Mouse (Mus musculus): Measurements from ENCODE around the gene Ampd2. TPM values are rescaled to one million over a fixed set of nuclear protein-coding genes. Genes with fewer than 3 reads are reported as not detected.

Gene Ampd2
- polyA plus RNA-seq, 3 experiments from 2014 or later: 15.6 to 26.4 (median 18.1) TPM

DNA sequence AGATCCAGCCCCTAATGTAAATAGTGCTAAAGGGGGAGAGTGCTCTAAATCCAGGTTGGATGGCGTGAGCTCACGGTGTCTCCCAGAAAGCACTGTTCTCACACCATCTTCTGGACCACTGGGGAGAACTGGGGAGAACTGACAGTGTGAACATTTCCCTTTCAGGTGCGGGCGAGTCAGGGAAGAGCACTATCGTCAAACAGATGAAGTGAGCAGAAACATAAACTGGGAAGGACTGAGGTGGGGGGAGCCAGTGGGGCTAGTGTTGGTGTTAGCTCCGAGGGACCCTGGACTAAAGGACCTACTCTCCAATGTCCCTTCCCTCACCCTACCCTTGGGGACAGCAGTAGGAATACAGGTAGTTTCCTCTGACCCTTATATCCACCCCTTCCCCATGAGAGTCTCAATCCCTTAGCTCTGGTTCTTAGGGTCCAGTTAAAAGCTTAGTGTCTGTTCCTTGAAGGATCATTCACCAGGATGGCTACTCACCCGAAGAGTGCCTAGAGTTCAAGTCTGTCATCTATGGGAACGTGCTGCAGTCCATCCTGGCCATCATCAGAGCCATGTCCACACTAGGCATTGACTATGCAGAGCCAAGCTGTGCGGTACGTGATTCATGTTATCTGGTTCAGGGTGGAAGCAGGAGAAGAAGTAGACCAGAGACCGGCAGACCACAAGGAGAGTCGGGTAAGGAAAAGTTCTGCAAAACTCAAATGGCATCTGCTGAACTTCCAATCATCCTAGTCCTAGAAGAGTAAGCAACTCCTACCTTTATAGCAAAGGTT lies 8.7 kb upstream of the Ampd2 start:
- ATAC-seq: no peak

- no peak for ATAC-seq
Observed at GRCm38 (mm10) chr3:108094146-108094545, 7.7 kb upstream of the Ampd2 start.

DNA sequence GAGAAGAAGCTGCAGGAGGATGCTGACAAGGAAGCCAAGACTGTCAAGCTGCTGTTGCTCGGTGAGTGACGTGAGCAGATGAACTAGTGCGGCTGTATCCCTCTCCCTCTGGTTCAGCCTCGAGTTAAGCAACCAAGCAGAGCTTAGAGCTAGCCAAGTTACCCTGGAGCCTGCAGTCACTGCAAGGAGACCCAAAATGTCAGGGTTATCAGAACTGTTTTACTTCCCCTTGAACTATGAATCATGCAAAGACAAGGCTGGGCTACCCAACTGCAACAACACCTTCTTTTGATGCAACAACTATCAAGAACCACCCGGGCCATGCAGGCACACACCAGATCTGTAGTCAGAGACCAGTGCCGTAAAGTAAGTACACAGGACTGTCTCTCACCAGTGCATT lies 6.9 kb upstream of the Ampd2 start:
- ATAC-seq: no peak

- no peak for ATAC-seq
Observed at GRCm38 (mm10) chr3:108092536-108093115, 6.2 kb upstream of the Ampd2 start, which contains the start of gene Gnat2. Gene Gnat2 (plus strand): TSS chr3:108092789.

GRCm38 (mm10) chr3:108092030-108092429 lies 5.6 kb upstream of the Ampd2 start:
- no peak for ATAC-seq

GRCm38 (mm10) chr3:108090561-108090960 lies 4.1 kb upstream of the Ampd2 start:
- no peak for ATAC-seq

DNA sequence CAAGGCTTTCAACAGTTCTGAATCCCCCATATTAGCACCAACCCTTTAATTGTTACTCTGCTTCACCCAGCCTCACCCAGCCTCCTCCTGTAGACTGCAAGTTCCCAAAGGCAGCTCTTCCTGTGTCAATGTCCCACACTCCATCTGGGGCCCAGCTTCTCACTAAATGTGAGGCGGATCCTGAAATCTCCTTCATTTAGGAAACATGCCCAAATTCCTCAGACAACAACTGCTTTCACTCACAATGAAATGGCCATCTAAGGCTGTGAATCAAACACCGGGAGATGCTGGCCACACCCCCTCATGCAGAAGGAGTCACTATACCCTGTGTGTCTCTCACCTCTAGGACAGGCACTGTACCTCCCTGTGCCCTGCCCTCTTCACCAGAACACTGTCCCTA lies 3.5 kb upstream of the Ampd2 start:
- no peak for ATAC-seq

DNA sequence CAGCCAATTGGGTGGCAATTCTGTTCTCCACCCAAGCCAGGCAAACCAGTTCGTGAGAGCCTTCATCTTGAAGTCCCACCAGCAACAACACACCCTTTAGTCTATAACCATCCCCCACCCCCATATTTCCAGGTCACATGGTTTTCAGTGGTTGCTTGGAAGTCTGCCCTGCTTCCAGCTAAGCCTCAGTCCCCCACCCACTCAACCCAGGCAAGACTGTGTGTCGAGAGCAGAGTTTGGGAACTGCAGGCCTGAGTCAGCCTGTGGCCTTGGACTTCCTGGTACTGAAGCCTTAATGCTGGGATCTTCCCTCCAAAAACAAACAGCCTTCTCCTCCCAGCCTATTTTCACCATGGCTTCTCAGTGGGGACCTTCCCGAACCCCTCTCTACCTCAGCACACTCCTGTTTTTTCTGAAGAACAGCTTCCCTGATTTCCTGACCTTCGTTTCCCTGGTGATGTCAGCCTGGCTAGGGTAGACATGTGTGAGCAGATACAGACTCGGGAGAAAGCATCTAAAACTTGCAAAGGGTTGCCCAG lies 2.5 kb upstream of the Ampd2 start:
- ATAC-seq: no peak

- ATAC-seq: no peak
Observed at GRCm38 (mm10) chr3:108087329-108087728, 878 bp upstream of the Ampd2 start.

DNA sequence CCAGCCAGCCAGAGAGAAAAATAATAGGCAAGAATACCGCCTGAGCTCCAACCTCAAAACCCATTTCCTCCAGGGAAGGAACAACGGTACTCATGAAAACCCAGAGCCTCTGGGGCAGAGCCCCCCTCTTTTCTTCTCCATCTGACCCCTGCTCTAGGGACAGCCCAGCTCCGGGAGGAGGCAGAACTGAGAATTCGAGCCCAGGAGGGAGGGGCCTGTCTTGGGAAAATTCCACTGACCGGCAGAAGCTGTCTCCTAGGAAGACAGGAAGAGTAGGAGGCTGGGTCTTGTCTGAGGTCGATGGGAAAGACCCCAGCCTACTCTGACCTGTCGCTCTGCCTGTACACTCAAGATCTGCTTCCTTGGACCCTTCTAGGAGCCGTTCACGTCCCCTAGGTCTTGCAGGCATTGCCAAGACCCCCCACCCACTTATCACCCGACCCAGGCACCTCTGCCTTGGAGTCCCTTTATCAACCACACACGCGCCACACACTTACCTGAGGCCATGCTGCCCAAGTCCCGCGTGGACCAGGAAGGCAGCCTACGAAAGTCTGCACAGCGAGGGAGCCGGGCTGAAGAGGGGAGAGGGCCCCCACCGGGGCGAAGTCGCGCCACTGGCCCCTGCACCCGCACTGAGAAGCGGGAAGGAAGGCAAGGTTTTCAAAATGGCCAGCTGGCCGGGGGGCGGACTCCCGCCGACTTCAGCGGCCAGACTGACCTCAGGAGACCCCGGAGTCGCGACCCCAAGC lies 556 bp downstream of the Ampd2 start:
- peak; percentile 10 for ATAC-seq

GRCm38 (mm10) chr3:108085281-108085720 lies 1.1 kb downstream of the Ampd2 start:
- ATAC-seq: peak; percentile 96

- ATAC-seq: no peak
Observed at GRCm38 (mm10) chr3:108084767-108085270, 1.6 kb downstream of the Ampd2 start.

DNA sequence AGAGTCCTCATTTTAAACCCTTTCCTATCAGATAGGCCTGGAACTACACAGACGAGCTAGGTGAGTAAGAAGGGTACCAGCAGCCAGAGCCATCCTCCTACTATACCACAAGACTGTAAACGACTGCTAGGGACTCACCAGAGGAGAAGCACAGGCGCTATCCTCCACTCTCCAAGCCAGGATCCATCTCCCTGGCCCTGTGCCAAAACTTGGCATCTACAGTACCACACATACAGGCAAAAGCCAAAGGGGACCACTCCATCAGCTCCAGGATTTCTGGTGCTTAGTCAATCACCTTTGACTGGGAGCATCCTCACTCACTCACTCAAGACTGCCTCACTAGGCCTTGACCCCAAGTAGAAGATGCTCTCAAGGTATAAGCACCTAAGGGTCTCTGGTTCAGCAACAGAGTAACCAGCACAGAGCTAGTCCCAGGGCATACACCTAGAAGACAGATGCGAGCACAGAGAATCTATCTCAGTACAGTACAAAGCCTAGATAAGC lies 2.5 kb downstream of the Ampd2 start:
- no peak for ATAC-seq

- no peak for ATAC-seq
Observed at GRCm38 (mm10) chr3:108083161-108083560, 3.3 kb downstream of the Ampd2 start.

DNA sequence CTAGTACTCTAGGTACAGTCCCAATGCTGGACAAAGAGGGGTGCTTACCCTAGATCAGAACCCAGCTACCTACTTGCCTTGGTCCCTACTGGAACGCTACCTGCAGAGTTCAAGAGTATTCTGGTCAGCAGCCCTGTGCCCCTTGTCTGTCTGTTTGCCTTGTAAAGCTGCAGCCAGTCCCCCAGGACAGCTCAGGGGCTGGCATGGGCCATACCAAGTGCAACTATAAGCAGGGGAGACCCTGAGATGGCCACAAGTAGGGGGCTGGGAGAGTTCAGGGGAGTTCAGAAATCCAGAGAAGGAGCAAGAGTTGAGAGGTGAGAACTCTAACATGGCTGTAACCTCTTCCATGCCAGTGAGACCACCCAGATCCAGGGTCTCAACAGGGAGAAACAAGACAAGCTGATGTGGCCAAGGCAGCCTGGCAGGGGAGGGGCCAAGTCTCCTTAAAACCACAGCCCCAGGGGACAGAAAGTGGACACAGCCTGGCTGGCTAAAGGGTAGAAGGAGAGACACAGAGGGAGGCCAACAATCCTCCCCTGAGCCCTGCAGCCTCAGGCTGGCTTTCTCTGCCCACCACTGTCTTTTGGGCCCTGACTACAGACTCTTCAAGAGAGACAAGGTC lies 4.1 kb downstream of the Ampd2 start:
- no peak for ATAC-seq

- no peak for ATAC-seq
Observed at GRCm38 (mm10) chr3:108081681-108082080, 4.8 kb downstream of the Ampd2 start.

GRCm38 (mm10) chr3:108076836-108077235 lies 9.6 kb downstream of the Ampd2 start:
- no peak for ATAC-seq

DNA sequence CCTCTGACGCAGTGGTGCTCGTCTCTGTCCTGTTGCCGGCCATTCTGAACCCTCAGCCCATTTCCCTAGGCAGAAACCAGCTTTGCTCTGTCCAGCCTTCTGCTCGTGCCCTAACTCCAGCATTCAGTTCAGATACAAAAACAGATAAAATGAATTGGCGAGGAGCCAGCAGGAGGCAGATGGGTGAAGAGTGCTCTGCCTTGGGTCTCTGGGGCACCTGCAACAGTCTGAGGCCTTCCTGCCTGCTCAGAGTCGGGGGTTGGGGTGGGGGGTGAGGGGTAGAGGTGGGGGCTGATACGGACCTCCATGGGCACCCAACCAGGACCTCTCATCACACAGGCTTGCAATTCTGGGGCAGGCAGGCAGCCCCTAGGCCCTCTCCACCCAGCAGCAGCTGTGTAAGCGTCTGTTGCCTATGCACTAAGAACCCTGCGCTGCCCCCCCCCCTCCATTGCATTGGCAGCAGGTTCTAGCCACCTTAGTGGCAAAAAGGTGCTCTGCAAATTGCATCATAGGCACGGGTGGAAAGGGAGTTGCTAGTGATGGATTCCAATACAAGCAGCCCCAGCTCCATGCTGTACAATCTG lies 13.4 kb downstream of the Ampd2 start:
- ATAC-seq: no peak

DNA sequence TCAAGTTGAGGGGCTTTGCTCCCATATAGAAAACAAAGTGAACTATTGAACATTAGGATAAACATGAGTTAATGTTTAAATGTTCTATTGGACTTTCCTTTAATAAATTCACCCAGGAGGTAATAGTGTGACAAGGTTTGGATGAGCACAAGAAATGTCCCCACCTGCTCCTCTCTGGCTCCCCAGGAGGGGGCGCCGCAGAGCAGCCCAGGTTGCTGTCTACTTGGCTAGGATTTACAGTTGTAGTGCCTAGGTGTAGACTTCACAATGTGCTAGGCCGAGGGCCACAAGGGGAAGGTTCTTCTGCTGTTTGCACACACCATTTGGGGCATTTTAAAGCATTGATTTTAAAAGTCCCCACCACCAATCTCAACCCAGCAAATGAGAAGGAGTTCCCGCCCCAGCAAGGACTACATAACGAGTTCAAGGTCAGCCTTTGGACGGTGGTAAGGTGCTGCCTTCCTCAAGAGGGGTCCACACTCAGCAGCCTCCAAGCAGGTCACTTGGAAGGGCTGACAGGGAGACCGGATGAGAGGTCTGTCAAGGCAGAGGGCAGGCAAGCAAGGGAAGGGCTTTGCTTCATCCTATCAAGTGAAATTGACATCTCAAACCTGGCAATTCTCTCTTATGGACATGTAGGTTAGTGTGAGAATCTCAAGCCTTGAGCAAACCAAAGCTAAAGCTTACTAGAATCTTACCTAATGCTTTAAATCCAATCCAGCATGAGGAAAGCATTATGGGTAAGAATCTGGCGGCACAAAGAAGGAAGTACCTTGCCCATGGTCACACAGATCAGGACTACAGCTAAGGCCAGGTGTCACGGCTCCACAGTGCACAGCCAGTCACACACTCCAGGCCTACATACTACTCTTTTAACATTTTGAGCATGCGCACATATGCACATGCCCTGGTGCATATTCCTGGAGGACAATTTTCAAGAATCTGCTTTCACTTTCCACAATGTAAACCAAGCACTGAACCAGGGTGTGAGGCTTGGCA lies 15.9 kb downstream of the Ampd2 start:
- peak; percentile 78 for ATAC-seq

DNA sequence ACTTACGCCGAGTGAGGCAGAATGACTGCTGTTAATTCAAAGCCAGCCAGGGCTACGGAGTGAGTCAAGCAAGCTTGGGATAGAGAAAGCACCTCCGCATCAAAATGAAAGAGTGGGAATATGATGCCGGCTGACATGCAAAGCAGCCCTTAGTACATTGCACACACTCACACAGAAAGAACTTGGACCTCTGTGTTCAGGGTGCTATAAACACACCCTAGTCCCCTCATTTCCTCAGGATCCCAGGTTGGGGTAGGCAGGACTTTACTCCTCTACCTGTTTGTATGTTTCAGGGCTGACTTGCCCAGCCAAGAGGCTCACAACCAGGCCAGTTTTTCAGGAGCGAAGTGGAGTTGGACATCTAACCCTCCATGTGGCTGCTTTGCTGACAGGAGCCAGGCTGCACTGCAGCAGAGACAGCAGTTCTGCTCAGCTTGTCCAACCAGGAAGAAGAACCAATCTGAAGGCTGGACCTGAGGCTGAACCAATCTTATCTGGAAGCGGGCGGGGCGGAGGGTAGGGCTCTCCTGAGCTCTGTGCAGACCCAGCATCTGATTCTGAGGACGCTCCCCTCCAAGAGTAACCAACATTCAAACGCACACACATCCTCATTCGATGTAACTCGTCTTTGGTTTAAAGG lies 17.1 kb downstream of the Ampd2 start:
- no peak for ATAC-seq
